Mouse (Mus musculus) neural tube, embryonic 14.5 days (tissue): ENCODE results near the gene Hectd1. TPM values are rescaled to one million over a fixed set of nuclear protein-coding genes. Genes with fewer than 3 reads are reported as not detected.

Source experiments
- ATAC-seq: fragments of 200-750 bp; cut with Nextera tagmentation; 2 replicates; pipeline ENCODE4 v1.8.0; 2017; ENCODE audit warnings: low read depth, mild to moderate bottlenecking, moderate TSS enrichment, moderate library complexity
- H3K27ac ChIP-seq: fragments of 300-500 bp; sonication (generic); 2 replicates; pipeline ENCODE4 v1.5.1; 2014; ENCODE audit warnings: low read depth, mild to moderate bottlenecking, control low read depth, low read length, moderate library complexity, mixed read lengths
- H3K27me3 ChIP-seq: fragments of 300-500 bp; sonication (generic); 2 replicates; pipeline ENCODE4 v1.6.1; 2014; ENCODE audit warnings: low read length; ENCODE audit not compliant: control insufficient read depth, insufficient read depth
- H3K36me3 ChIP-seq: fragments of 300-500 bp; sonication (generic); 2 replicates; pipeline ENCODE4 v1.6.1; 2014; ENCODE audit warnings: low read length, mixed read lengths; ENCODE audit not compliant: control insufficient read depth, insufficient read depth
- H3K4me1 ChIP-seq: fragments of 300-500 bp; sonication (generic); 2 replicates; pipeline ENCODE4 v1.6.1; 2014; ENCODE audit warnings: low read length; ENCODE audit not compliant: control insufficient read depth, insufficient read depth
- H3K4me2 ChIP-seq: fragments of 300-500 bp; sonication (generic); 2 replicates; pipeline ENCODE4 v1.6.1; 2014; ENCODE audit warnings: mild to moderate bottlenecking, low read depth, low read length, control low read depth
- H3K4me3 ChIP-seq: fragments of 300-500 bp; sonication (generic); 2 replicates; pipeline ENCODE4 v1.5.1; 2014; ENCODE audit warnings: low read depth, low read length, control low read depth, mixed read lengths
- H3K9ac ChIP-seq: fragments of 300-500 bp; sonication (generic); replicated peaks from 2 replicates; pipeline ENCODE4 v1.6.1; 2014; ENCODE audit warnings: low read depth, mild to moderate bottlenecking, control low read depth, low read length, mixed read lengths
- H3K9me3 ChIP-seq: fragments of 300-500 bp; sonication (generic); 2 replicates; pipeline ENCODE4 v1.6.1; 2016; ENCODE audit warnings: low read length; ENCODE audit not compliant: control insufficient read depth
- WGBS: fragments of 180-500 bp; shearing (Covaris S2); extraction: QIAGEN DNeasy Blood & Tissue Kit; methylation state at CpG from one replicate; pipeline ENCODE4 v1.1.7; 2014; 5-methylcytosine and 5-hydroxymethylcytosine counted together
- polyA plus RNA-seq: library from polyadenylated mRNA; unstranded; fragments of >200 nt; fragmentation: Nextera tagmentation; extraction: Ambion mirVana; gene quantifications from 2 replicates; pipeline ENCODE4 v1.2.1, GENCODE M21; 2014

Gene Hectd1
- polyA plus RNA-seq, 1 experiment from 2014 or later: 50.5 TPM

GRCm38 (mm10) chr12:51819951-51820498 lies 9.3 kb downstream of the Hectd1 start:
- no peak overlapping the region for H3K4me3 ChIP-seq
- H3K9me3 ChIP-seq: no peaks in the 10 kb centered on the region; the same call in 1 of the 2 replicates
- ATAC-seq: no peak
- H3K4me2 ChIP-seq: no peak overlapping the region
- H3K27ac ChIP-seq: no peak overlapping the region
- no peak overlapping the region for H3K9ac ChIP-seq
- no peaks in the 10 kb centered on the region for H3K27me3 ChIP-seq
- no peaks in the 10 kb centered on the region for H3K36me3 ChIP-seq
- 97% methylated on average over 4 of the region's 4 CpGs for WGBS
- H3K4me1 ChIP-seq: no peaks in the 10 kb centered on the region

- Histone ChIP-seq H3K4me1 (no peaks in the 10 kb centered on the region), H3K4me2 (no peak overlapping the region), H3K9ac (no peak overlapping the region), H3K36me3 (no peaks in the 10 kb centered on the region), H3K4me3 (no peak overlapping the region), H3K9me3 (no peaks in the 10 kb centered on the region; the same call in 1 of the 2 replicates), H3K27me3 (no peaks in the 10 kb centered on the region), H3K27ac (no peak overlapping the region)
- WGBS: 67% methylated on average over 8 of the region's 8 CpGs
- no peak for ATAC-seq
These were observed 11.3 kb downstream of the Hectd1 start for GRCm38 (mm10) chr12:51817815-51818613.

GRCm38 (mm10) chr12:51811388-51812140 lies 17.8 kb downstream of the Hectd1 start:
- Histone ChIP-seq H3K27me3 (no peaks in the 10 kb centered on the region), H3K4me1 (no peaks in the 10 kb centered on the region), H3K4me2 (no peak overlapping the region), H3K36me3 (no peaks in the 10 kb centered on the region), H3K9me3 (no peaks in the 10 kb centered on the region; the same call in 1 of the 2 replicates), H3K9ac (no peak overlapping the region), H3K4me3 (no peak overlapping the region), H3K27ac (no peak overlapping the region)
- no peak for ATAC-seq
- 83% methylated on average over 5 of the region's 5 CpGs for WGBS

GRCm38 (mm10) chr12:51810564-51810963 lies 18.8 kb downstream of the Hectd1 start:
- no peak for ATAC-seq
- no peak overlapping the region for H3K4me3 ChIP-seq

GRCm38 (mm10) chr12:51784842-51785241 lies 44.5 kb downstream of the Hectd1 start:
- H3K27ac ChIP-seq: no peak overlapping the region
- H3K4me1 ChIP-seq: no peaks in the 10 kb centered on the region
- no peaks in the 10 kb centered on the region for H3K9me3 ChIP-seq
- no peaks in the 10 kb centered on the region for H3K27me3 ChIP-seq
- H3K4me3 ChIP-seq: no peak overlapping the region
- H3K36me3 ChIP-seq: peaks cover 65% of the 10 kb centered on the region
- 93% methylated on average over 7 of the region's 7 CpGs for WGBS
- no peak overlapping the region for H3K4me2 ChIP-seq
- H3K9ac ChIP-seq: no peak overlapping the region
- no peak for ATAC-seq

More at GRCm38 (mm10) chr12:51810564-51810963, 18.8 kb downstream of the Hectd1 start:
- no peak overlapping the region for H3K27ac ChIP-seq
- no peaks in the 10 kb centered on the region; the same call in 1 of the 2 replicates for H3K9me3 ChIP-seq
- H3K27me3 ChIP-seq: no peaks in the 10 kb centered on the region
- H3K4me1 ChIP-seq: no peaks in the 10 kb centered on the region
- H3K36me3 ChIP-seq: no peaks in the 10 kb centered on the region
- H3K9ac ChIP-seq: no peak overlapping the region
- no peak overlapping the region for H3K4me2 ChIP-seq

- Histone ChIP-seq H3K9ac (no peak overlapping the region), H3K9me3 (no peaks in the 10 kb centered on the region), H3K27ac (no peak overlapping the region), H3K36me3 (peaks cover 51% of the 10 kb centered on the region), H3K27me3 (no peaks in the 10 kb centered on the region), H3K4me2 (no peak overlapping the region), H3K4me1 (no peaks in the 10 kb centered on the region), H3K4me3 (no peak overlapping the region)
- ATAC-seq: no peak
- WGBS: 96% methylated on average over 15 of the region's 15 CpGs
These were observed 60.6 kb downstream of the Hectd1 start for GRCm38 (mm10) chr12:51768702-51769101.

GRCm38 (mm10) chr12:51767454-51767853 lies 61.9 kb downstream of the Hectd1 start:
- Histone ChIP-seq H3K4me3 (no peak overlapping the region), H3K27me3 (no peaks in the 10 kb centered on the region), H3K4me2 (no peak overlapping the region), H3K9ac (no peak overlapping the region), H3K4me1 (no peaks in the 10 kb centered on the region), H3K36me3 (peaks cover 50% of the 10 kb centered on the region), H3K9me3 (no peaks in the 10 kb centered on the region), H3K27ac (no peak overlapping the region)
- ATAC-seq: no peak
- 94% methylated on average over 4 of the region's 4 CpGs for WGBS

GRCm38 (mm10) chr12:51759374-51759773 lies 70.0 kb downstream of the Hectd1 start:
- Histone ChIP-seq H3K9ac (no peak overlapping the region), H3K27ac (no peak overlapping the region), H3K9me3 (no peaks in the 10 kb centered on the region), H3K36me3 (peaks cover 58% of the 10 kb centered on the region), H3K27me3 (no peaks in the 10 kb centered on the region), H3K4me1 (no peaks in the 10 kb centered on the region), H3K4me3 (no peak overlapping the region), H3K4me2 (no peak overlapping the region)
- ATAC-seq: no peak
- 98% methylated on average over 3 of the region's 3 CpGs for WGBS

GRCm38 (mm10) chr12:51756599-51756961 lies 72.8 kb downstream of the Hectd1 start:
- H3K27ac ChIP-seq: no peak overlapping the region
- no peak overlapping the region for H3K9ac ChIP-seq
- H3K36me3 ChIP-seq: peaks cover 58% of the 10 kb centered on the region
- H3K4me2 ChIP-seq: no peak overlapping the region
- no peaks in the 10 kb centered on the region for H3K4me1 ChIP-seq
- no peaks in the 10 kb centered on the region for H3K27me3 ChIP-seq
- H3K9me3 ChIP-seq: no peaks in the 10 kb centered on the region
- no peak for ATAC-seq
- H3K4me3 ChIP-seq: no peak overlapping the region
